Mouse (Mus musculus) myocyte (in vitro differentiated cells): Measurements from ENCODE around the gene Eomes. TPM values are rescaled to one million over a fixed set of nuclear protein-coding genes. Genes with fewer than 3 reads are reported as not detected.

ENCODE experiments used
- H3K27me3 ChIP-seq: one replicate; pipeline ENCODE4 v1.6.1; 2011; ENCODE audit not compliant: control insufficient read depth, insufficient read depth, insufficient read length
- H3K36me3 ChIP-seq: one replicate; pipeline ENCODE4 v1.6.1; 2011; ENCODE audit not compliant: control insufficient read depth, insufficient read depth
- H3K4me2 ChIP-seq: one replicate; pipeline ENCODE4 v1.6.1; 2011; ENCODE audit warnings: low read depth, control low read depth
- H3K4me3 ChIP-seq: one replicate; pipeline ENCODE4 v1.5.1; 2011; ENCODE audit warnings: mild to moderate bottlenecking, control low read depth, moderate library complexity
- H3K79me2 ChIP-seq: one replicate; pipeline ENCODE4 v1.6.1; 2011; ENCODE audit not compliant: control insufficient read depth, insufficient read depth
- H3ac ChIP-seq: one replicate; pipeline ENCODE4 v1.6.1; 2011; ENCODE audit not compliant: control insufficient read depth, insufficient read length
- CEBPB ChIP-seq: IDR thresholded peaks from 2 replicates; pipeline ENCODE4 v1.6.1; 2011; ENCODE audit warnings: mild to moderate bottlenecking, moderate library complexity; ENCODE audit not compliant: poor library complexity, insufficient read depth, severe bottlenecking
- E2F4 ChIP-seq: IDR thresholded peaks from one replicate; pipeline ENCODE4 v1.6.1; 2011; ENCODE audit warnings: mild to moderate bottlenecking, control low read depth, moderate library complexity; ENCODE audit not compliant: insufficient read depth
- MAX ChIP-seq: IDR thresholded peaks from one replicate; pipeline ENCODE4 v1.6.1; 2011; ENCODE audit warnings: low read depth, mild to moderate bottlenecking, control low read depth
- MYOD1 ChIP-seq, 3 experiments: IDR thresholded peaks; one replicate each; pipeline ENCODE4 v1.6.1; 2011; ENCODE audit warnings: control low read depth in 2 of 3, low read depth in 2 of 3, mild to moderate bottlenecking in 2 of 3, moderate library complexity in 1 of 3; ENCODE audit not compliant: insufficient read length in 2 of 3, control insufficient read depth in 1 of 3
- MYOG ChIP-seq, 3 experiments: IDR thresholded peaks; one replicate each; pipeline ENCODE4 v1.6.1; 2011; ENCODE audit warnings: control low read depth in 2 of 3, low read depth in 2 of 3, mild to moderate bottlenecking in 2 of 3; ENCODE audit not compliant: insufficient read length in 2 of 3, control insufficient read depth in 1 of 3, insufficient read depth in 1 of 3
- POLR2A ChIP-seq: IDR thresholded peaks from one replicate; pipeline ENCODE4 v1.6.1; 2011; ENCODE audit warnings: low read depth, mild to moderate bottlenecking, control low read depth, moderate library complexity; ENCODE audit not compliant: insufficient read length
- POLR2AphosphoS2 ChIP-seq: IDR thresholded peaks from one replicate; pipeline ENCODE4 v1.6.1; 2011; ENCODE audit warnings: low read depth, control low read depth; ENCODE audit not compliant: insufficient read length
- REST ChIP-seq: IDR thresholded peaks from one replicate; pipeline ENCODE4 v1.6.1; 2011; ENCODE audit warnings: mild to moderate bottlenecking, control low read depth, moderate library complexity; ENCODE audit not compliant: insufficient read depth, insufficient read length
- SRF ChIP-seq: IDR thresholded peaks from one replicate; pipeline ENCODE4 v1.6.1; 2011; ENCODE audit warnings: low read depth; ENCODE audit not compliant: control insufficient read depth, insufficient read length
- TCF12 ChIP-seq: IDR thresholded peaks from one replicate; pipeline ENCODE4 v1.6.1; 2011; ENCODE audit warnings: mild to moderate bottlenecking, control low read depth; ENCODE audit not compliant: poor library complexity, insufficient read depth, severe bottlenecking
- TCF3 ChIP-seq: IDR thresholded peaks from one replicate; pipeline ENCODE4 v1.6.1; 2011; ENCODE audit warnings: low read depth, control low read depth; ENCODE audit not compliant: insufficient read length
- USF1 ChIP-seq: IDR thresholded peaks from one replicate; pipeline ENCODE4 v1.6.1; 2011; ENCODE audit warnings: low read depth, mild to moderate bottlenecking, control low read depth, moderate library complexity
- polyA plus RNA-seq: library from polyadenylated mRNA; unstranded; fragments of >200 nt; fragmentation: generic; extraction: Trizol; gene quantifications from one replicate; pipeline ENCODE4 v1.2.1, GENCODE M21; 2012; ENCODE audit warnings: missing spikeins

Eomes gene
- polyA plus RNA-seq, 1 experiment: 0.04 TPM

DNA sequence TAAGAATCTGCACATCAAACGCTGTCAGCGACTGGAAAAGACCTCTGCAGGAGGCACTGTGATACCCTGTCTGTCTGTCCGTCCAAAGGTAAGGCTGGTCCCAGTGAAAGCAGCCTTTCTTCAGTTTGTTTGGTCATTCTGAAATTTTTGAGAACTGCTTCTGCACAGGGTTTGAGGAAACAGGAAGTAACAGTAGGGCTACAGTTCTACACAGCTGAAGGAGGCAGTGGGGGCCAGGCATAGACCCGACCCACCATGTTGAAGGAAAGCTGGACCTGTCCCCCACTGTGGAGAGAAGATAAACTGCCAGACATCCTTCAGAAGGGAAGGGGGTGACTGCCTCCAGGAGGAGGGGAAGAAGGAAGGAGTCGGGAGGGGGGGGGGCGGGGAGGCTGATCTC, 21.6 kb upstream of the Eomes start:
- Histone ChIP-seq H3K4me2 (no peak overlapping the region), H3K79me2 (no peaks in the 10 kb centered on the region), H3ac (no peak overlapping the region), H3K27me3 (no peaks in the 10 kb centered on the region), H3K36me3 (no peaks in the 10 kb centered on the region), H3K4me3 (no peak overlapping the region)
- no peak for TF ChIP-seq POLR2A
- TF ChIP-seq MAX: no peak
- no peak for TF ChIP-seq TCF3
- no peak for TF ChIP-seq E2F4
- TF ChIP-seq POLR2AphosphoS2: no peak
- no peak for TF ChIP-seq CEBPB
- TF ChIP-seq REST: no peak
- no peak for TF ChIP-seq MYOD1 (IDR thresholded peaks at IDR 0.05; ENCODE audit: control insufficient read depth in 1 of 3, insufficient read length in 2 of 3, low read depth in 2 of 3)

DNA sequence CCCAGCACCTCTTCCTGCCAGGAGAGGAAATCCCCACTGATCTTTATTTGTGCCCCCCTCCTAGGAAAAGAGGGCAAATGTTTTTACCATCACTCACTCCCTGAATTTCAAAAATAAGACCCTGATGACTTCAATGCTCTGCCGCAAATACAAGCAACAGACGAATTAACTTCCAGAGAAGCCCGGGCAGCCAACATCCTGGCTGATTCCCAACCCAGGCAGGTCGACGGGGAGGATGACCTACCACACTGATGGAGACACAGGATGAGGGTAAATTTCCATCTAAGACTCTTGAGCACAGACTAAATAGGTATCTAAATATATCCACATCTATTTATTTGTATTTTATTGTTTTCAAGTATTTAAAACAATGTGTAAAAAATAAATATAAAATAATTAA, 20.0 kb upstream of the Eomes start:
- TF ChIP-seq SRF: no peak
- TF ChIP-seq POLR2A: no peak
- no peak for TF ChIP-seq E2F4
- TF ChIP-seq MAX: no peak
- no peak for TF ChIP-seq USF1
- TF ChIP-seq POLR2AphosphoS2: no peak
- TF ChIP-seq TCF12: no peak
- no peak for TF ChIP-seq MYOG (IDR thresholded peaks at IDR 0.05; ENCODE audit: control insufficient read depth in 1 of 3, insufficient read depth in 1 of 3, insufficient read length in 2 of 3, low read depth in 2 of 3)
- TF ChIP-seq TCF3: no peak
- no peak for TF ChIP-seq CEBPB
- TF ChIP-seq REST: no peak
- TF ChIP-seq MYOD1 (IDR thresholded peaks at IDR 0.05; ENCODE audit: control insufficient read depth in 1 of 3, insufficient read length in 2 of 3, low read depth in 2 of 3): no peak
- H3K27me3 ChIP-seq: no peaks in the 10 kb centered on the region
- no peak overlapping the region for H3ac ChIP-seq
- H3K4me3 ChIP-seq: no peak overlapping the region
- H3K4me2 ChIP-seq: no peak overlapping the region
- H3K79me2 ChIP-seq: no peaks in the 10 kb centered on the region
- H3K36me3 ChIP-seq: no peaks in the 10 kb centered on the region

DNA sequence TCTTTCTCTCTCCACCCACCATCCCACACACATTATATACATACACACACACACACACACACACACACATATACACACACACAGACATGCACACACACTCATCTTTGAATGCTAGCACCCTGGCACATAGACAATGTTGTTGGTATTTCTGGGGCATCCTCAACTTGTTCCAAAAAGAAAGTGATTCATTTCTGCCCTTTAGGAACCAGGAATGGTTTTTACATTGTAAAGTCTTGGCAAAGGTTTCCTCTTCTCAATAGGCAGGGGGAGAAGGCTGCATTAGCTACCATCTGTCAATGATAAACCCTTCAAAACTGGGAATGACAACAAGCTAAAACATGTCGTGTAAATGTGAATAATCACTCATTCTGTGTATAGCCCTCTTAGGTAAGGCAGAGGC, 14.0 kb upstream of the Eomes start:
- no peaks in the 10 kb centered on the region for H3K79me2 ChIP-seq
- H3ac ChIP-seq: no peak overlapping the region
- no peak overlapping the region for H3K4me2 ChIP-seq
- TF ChIP-seq E2F4: no peak
- no peak for TF ChIP-seq USF1
- no peak for TF ChIP-seq POLR2A
- no peak for TF ChIP-seq MAX
- TF ChIP-seq TCF3: no peak
- TF ChIP-seq CEBPB: no peak
- TF ChIP-seq SRF: no peak
- no peak for TF ChIP-seq MYOG (IDR thresholded peaks at IDR 0.05; ENCODE audit: control insufficient read depth in 1 of 3, insufficient read depth in 1 of 3, insufficient read length in 2 of 3, low read depth in 2 of 3)
- TF ChIP-seq POLR2AphosphoS2: no peak
- no peak for TF ChIP-seq MYOD1 (IDR thresholded peaks at IDR 0.05; ENCODE audit: control insufficient read depth in 1 of 3, insufficient read length in 2 of 3, low read depth in 2 of 3)
- TF ChIP-seq TCF12: no peak
- TF ChIP-seq REST: no peak
- H3K4me3 ChIP-seq: no peak overlapping the region
- H3K27me3 ChIP-seq: peaks cover 5% of the 10 kb centered on the region
- no peaks in the 10 kb centered on the region for H3K36me3 ChIP-seq

- no peak overlapping the region for H3K4me2 ChIP-seq
- no peak overlapping the region for H3ac ChIP-seq
- no peak overlapping the region for H3K4me3 ChIP-seq
- H3K27me3 ChIP-seq: peaks cover 10% of the 10 kb centered on the region
- H3K36me3 ChIP-seq: no peaks in the 10 kb centered on the region
- TF ChIP-seq CEBPB (no peak), TCF3 (no peak), TCF12 (no peak)
- no peaks in the 10 kb centered on the region for H3K79me2 ChIP-seq
These were observed 9.7 kb upstream of the Eomes start for GRCm38 (mm10) chr9:118468301-118468700.

GRCm38 (mm10) chr9:118469272-118469671, 8.7 kb upstream of the Eomes start:
- H3K79me2 ChIP-seq: no peaks in the 10 kb centered on the region
- H3ac ChIP-seq: no peak overlapping the region
- no peaks in the 10 kb centered on the region for H3K36me3 ChIP-seq
- no peak for TF ChIP-seq TCF12
- no peak for TF ChIP-seq SRF
- TF ChIP-seq CEBPB: no peak
- no peak for TF ChIP-seq POLR2A
- TF ChIP-seq USF1: no peak
- no peak for TF ChIP-seq REST
- no peak for TF ChIP-seq POLR2AphosphoS2
- no peak for TF ChIP-seq MAX
- no peak for TF ChIP-seq TCF3
- TF ChIP-seq E2F4: no peak
- TF ChIP-seq MYOD1 (IDR thresholded peaks at IDR 0.05; ENCODE audit: control insufficient read depth in 1 of 3, insufficient read length in 2 of 3, low read depth in 2 of 3): no peak
- no peak for TF ChIP-seq MYOG (IDR thresholded peaks at IDR 0.05; ENCODE audit: control insufficient read depth in 1 of 3, insufficient read depth in 1 of 3, insufficient read length in 2 of 3, low read depth in 2 of 3)
- no peak overlapping the region for H3K4me3 ChIP-seq
- no peak overlapping the region for H3K4me2 ChIP-seq
- H3K27me3 ChIP-seq: peaks cover 11% of the 10 kb centered on the region
